Mouse (Mus musculus) skeletal muscle tissue, adult 2 months (tissue): ENCODE data around the gene Ckap5.

Experiments used
- DNase-seq: peaks from one replicate; pipeline ENCODE4 v3.0.0-alpha.2; 2012; ENCODE audit warnings: low read depth, low spot score

The Ckap5 gene

DNA sequence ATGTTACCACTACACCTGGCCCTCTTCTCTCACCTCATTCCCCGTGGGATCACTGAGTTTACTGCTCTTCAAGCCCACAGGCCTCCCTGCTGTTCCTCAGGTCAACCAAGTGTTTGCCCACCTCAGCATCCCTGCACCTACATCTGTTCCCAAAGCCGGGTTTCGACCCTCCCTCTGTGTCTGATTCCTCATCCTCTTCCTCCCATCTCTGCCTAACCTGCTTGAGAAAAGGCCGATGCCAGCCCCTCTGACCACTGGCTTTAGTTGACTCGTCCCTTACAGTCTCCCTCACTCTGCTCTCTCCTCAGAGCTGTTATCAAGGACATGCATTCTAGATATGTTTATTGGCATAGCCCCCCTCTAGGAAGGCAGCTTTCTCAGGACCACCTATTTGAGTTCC lies 100.9 kb downstream of the Ckap5 start:
- no peak for DNase-seq

DNA sequence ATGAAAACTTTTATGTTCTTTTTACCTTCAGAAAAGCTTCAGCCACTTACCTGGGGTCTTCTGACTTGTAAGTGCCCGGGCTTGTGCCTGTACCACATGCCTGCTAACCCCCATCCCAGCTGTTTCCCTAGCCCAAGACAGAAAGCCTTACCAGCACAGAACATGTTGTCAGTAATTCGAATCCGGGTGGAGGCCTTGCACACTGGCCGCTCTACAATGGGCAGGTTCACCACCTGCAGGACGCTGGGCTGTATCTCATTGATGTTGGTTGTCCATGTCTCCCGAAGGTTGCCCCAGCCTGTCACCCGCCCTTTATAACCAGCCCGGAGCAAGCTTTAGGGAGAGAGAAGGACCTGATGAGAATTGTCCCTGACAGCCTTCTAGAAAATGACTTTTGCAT lies 101.6 kb downstream of the Ckap5 start:
- no peak for DNase-seq

DNA sequence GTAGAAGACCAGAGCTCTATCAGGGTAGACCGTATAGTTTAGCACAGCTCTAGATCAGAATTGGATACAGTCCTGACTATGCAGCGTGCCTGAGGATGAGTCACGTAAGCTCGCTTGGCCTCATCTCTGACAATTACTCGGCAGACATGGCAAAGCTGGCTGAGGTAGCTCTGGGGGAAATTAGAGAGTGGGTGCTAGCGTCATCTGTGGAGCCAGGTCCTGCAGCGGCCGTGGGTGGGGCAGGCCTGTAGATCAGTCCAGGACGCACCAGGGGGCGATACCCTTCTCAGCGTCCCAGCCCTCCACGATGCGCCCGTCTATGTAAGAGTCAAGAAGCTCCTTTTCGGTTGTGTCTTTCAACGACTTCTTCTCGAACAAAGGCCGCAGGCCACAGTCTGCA lies 103.1 kb downstream of the Ckap5 start:
- DNase-seq = no peak

DNA sequence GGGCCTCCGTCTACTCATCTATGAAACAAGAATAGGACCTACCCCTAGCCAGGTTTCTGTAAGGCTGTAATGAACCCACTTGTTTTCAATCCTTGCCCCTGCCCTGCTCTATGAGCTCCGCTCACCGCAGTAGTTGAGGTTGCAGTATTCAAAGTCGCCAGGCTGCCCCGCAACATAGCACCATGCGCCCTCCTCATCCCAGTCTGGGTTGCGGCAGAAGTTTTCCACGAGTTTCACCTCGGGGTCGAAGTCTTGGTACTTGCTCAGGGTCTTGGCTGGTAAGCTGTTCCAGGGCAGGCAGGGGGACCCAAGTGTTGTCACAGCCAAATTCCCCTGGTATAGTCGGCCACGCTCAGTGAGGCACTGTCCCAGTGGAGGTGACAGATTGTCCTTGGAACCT lies 103.8 kb downstream of the Ckap5 start:
- no peak for DNase-seq

DNA sequence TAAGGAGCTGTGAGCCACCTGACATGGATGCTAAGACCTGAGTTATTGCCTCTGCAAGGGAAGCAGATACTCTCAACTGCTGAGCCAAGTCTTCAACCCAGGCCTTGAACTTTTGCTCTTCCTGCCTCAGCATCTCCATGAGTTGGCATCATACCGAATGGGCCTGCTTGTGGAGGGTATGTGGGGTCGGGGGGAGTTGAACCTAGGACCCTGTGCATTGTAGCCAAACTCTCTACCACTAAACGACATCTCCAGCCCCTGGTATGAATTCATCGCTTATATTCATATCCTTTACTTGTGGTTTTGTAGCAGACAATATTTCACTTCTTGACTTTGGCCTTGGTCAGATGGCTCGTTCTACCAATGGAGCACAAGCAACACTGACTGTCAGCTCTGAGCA lies 105.3 kb downstream of the Ckap5 start:
- DNase-seq = no peak

DNA sequence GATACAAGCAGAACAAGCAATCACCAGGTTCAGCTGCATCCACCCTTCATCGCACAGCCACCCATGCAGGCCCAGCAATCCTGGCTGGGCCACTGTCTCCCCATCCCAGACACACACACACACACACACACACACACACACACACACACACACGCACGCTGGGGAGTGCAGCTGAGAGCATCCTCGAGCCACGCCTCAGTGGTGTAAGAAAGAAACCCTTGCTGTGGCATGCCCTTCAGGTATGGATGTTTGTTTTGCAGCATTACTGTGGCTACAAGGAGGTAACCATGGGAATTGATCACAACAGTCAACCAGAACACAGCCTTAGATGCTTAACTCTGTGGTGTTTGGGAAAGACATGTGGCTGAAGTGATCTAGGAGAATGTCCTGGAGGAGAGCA lies 105.8 kb downstream of the Ckap5 start:
- DNase-seq = no peak

DNA sequence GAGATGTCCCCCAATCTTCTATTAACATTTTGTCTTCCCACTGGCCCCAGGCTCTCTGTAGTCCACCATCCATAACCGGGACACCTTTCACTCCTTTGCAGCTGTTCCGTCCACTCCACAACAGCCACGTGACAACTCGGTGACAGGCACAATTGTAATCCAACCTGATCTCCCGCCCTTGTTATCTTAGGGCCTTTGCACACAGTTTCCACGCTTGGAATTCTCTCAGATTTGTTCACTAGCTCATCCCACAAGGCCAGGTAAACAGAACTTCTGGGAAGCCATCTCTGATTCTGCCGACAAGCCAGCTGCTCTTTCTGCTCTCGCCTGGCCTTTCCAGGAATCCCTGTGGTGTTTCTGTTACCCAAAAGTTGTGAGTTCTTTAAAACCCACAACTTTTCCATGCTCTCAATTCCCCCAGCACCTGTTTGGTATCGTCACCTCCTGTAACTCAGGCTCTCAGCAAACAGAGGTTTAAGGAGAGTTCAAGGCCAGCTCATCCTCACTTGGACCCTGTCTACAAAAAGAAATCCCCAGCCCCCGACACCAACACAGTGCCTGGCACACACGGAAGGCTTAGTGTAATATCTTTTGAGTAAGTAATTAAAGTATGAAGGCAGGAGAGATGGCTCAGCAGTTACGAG lies 106.9 kb downstream of the Ckap5 start:
- no peak for DNase-seq

DNA sequence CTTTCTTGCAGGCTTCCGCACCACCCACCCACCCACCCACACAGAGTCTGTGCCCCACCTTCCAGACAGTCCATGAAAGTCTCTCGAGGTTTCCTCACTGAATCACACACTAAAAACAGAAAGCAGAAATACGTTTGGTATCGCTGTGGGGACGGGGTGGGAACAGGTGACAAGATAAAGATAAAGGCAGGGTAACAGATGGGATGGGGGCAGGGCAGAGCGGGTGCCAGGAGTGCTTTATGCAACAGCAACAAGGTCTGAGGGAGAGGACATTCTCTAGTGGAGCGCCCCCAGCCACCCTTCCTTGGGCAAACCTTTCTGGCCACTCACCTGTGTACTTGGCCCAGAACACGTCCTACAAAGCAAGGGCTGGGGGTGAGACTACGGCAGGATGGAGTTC lies 108.3 kb downstream of the Ckap5 start:
- DNase-seq = no peak

DNA sequence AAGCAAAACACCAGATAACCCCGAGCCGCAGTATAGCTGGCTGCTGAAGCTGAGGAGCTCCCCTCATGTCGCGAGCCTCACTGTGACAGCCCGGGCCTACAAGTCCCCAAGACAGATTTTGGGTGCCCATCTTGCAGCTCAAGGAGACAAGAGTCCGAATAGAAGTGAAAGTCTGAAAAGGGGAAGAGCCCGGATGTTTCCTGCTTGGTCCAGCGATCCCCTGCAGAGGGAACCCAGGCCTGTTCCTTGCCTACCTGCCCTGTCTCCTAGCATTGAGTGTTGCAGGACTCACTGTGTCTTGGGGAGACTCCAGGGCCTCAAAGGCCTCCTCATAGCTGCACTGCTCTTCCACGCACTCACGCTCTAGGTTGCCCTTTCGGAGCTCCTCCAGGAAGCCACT lies 108.9 kb downstream of the Ckap5 start:
- DNase-seq = no peak

DNA sequence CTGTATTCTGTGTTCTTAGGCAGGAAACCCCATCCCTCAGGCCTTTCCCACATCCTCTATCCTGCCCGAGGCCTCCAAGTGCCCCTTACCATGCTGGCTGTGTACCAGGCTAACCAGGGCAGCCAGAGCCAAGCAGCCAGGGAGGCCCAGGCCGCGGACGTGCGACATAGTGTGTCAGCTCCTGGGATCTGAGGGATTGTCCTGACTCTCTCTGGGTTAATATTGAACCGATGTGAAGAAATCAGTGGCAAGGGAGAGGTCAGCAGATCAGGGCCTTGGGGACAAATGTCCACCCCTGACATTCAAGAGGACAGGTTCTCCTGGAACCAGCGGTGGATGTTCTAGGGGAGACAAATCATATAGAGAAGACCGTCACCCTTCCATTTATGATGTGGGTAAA lies 109.7 kb downstream of the Ckap5 start, which contains the start of gene F2:
Gene F2 (minus strand): TSS at position 186 of the 400 bp plus-strand sequence.
- no peak for DNase-seq

DNA sequence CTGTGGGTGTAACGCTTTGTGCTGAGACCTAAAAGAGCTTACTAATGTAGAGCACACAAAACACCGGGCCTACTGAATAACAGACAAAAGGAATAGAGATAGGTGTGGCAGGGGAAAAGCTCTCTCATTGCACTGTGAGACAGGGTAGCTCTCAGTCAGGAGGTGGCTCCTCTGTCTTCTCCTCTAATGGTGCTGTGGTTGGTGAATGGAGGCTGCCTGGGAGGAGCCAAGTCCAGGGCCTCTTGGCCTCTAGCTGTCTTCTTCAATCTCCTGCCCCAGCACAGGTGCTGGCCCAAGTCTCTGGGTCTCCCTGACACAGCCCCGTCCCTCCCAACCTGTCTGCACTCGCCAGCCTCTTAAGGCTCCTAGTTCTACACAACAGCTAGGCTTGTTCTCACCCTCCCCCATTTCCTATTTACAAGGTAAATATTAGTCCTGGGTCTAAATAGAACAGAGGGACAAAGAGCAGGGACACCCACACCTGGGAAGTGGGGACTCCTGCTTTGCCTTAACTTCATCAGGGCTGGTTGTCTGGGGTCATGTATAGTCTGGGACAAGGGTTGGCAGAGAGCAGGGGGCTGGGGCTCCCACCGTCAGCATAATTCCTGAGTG lies 110.3 kb downstream of the Ckap5 start:
- DNase-seq = no peak

DNA sequence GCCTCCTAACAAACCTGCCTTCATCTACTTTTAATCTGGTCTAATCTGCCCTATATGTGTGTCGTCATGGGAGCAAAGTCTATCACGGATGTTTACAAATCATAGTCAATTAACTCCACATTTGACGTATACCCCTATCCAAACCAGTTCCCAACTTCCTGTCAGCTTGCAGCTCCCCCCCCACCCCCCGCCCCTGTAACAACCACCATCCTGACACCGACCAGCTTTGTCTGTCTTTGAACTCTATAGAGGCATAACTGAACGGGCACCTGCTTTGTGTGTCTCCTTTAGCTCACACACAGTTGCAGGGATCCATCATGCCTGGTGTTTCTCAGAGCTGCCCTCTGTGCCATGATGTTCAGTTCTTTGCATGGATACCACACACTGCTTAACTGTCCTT lies 112.4 kb downstream of the Ckap5 start:
- no peak for DNase-seq

DNA sequence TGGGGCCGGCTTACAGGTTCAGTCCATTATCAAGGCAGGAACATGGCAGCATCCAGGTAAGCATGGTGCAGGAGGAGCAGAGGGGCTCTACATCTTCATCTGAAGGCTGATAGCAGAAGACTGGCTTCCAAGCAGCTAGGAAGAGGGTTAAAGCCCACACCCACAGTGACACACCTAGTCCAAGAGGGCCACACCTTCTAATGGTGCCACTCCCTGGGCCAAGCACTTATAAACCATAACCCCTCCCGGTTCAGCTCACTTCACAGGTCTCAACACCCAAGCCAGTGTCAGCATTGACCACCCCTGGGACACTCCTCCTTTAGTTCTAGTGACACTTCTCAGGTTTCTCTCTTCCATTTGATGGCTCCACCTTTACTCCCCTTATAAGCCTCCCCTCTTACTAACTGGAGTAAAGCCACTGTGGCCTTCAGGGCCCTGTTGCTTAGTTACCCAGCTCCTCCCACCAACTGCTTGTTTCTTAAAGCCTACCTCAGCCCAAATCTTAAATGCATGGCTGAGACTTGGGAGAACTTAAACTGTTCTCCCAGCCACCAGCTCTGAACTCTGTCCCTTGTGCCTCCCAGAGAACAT lies 116.4 kb downstream of the Ckap5 start:
- no peak for DNase-seq

DNA sequence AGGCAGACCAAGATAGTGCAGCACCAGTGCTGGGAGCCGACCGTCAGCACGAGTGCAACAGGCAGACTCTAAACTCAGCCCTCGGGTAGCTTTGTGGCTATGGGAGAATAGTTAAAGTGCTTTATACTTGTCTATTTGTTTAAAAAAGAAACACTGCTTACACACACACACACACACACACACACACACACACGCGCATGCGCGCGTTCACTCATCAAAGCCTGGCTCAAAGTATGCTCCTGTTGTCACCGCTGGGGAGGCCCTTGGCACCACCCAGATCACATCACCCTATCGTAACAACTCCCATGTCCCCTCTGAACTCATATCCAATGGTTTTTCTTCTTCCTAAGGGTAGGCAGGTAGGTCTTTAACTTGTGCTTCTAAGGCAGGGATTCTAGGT lies 117.5 kb downstream of the Ckap5 start:
- DNase-seq = no peak

DNA sequence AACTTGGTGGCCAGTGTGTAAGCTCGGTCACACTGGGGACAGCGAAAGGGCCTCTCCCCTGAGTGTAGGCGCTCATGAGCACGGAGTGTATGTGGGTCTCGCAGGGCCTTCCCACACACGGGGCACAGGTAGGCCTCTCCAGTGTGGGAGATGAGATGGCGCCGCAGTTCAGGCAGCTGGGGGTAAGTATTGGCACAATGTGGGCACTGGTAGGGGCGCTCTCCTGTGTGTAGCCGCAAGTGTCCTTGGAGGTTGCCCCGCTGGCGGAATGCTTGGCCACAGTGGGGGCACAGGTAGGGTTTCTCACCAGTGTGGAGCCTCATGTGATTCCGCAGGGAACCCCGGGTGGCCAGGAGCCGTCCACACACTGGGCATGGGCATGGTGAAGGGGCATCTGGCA lies 118.8 kb downstream of the Ckap5 start:
- no peak for DNase-seq

DNA sequence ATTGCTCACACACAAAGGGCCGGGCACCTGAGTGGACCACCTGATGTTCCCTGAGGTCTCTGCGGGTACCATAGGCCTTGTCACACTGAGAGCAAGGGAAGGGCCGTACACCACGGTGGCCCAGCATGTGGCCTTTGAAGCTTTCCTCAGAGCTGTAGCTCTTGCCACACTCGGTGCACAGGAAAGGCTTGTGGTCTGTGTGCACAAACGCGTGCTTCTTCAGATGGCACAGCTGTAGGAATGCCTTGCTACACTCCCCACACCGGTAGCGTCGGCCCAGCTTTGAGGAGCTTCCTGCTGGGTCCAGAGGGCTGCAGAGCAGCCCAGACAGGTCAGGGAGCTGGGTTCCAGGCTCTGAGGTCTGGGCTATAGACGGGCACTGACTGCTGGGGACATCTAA lies 119.2 kb downstream of the Ckap5 start:
- DNase-seq = no peak

DNA sequence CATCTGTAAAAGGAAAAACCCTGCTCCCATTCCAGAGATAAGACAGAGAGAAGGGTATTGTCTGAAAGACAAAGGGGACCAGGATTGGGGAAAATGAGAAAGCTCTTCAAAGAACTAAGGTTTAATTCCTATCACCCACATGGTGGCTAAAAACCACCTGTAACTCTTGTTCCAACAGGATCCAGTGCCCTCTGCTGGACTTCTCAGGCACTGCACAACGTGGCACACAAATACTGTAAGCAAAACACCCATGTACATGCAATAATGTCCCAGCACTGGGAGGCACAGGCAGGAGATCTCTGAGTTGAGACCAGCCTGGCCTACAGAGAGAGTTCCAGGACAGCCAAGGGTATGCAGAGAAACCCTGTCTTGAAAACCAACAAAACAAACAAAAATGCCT lies 120.2 kb downstream of the Ckap5 start:
- DNase-seq = no peak

DNA sequence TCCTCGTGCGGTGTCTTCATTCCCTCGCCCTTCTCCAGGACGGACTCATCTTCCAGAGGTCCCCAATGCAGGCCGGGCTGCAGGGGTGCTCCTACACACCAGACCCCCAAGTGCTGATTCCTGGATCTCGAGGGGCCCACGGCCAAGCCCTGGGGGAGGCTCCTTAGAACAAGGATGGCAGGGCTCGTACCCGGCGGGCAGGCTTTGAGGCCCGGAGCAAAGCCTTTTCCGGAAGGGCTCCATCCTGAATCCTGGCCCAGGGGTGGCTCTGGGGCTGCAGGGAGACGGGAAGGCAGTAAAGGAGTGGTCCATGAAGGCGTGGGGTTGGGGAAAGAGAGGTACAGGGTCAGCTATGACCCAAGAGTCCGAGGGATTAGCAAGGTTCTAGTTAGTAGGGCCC lies 122.6 kb downstream of the Ckap5 start:
- DNase-seq = no peak

DNA sequence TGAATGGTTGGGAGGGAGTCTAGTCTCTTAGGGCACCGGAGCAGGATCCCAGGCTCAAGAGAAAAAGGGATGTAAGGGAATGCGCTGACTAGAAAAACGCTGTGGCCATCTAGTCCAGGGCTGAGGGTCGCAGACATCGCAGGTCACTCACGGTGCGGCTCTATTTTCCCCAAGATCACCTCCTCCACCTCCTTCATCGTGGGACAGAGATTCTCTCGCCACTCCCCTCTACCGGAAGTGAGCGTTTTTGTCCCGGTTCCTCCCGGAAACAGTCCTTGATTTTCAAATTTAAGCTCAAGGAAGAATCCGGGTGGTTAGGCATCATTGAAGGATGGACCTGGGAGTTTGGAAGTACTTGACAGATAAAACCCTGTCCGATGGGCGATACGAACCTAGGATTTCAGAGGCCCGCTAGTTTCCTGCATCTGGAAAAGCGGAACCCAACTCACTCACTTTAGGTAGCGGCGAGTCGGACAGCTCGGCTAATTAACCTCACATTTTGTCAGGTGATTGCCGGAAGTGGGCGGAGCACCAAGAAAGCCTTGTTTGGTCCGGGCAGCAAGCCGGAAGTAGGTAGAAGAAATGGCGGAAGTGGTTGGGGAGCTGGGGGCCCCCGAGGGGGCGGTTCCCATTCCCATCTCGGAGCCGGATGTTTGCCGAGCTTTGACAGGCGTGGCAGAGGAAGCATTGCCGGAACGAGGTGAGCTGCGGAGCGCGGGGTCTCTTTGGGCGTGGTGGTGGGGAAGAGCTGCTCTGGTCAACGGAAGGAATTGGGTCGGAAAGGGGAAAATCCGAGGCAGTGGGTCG lies 123.2 kb downstream of the Ckap5 start, which contains the start of the genes Zfp408 and Arhgap1:
Gene Zfp408 (minus strand): TSS at position 239 of the 807 bp plus-strand sequence.
Gene Arhgap1 (plus strand): TSS at position 308 of the 807 bp plus-strand sequence.
- peak; percentile 95 for DNase-seq

DNA sequence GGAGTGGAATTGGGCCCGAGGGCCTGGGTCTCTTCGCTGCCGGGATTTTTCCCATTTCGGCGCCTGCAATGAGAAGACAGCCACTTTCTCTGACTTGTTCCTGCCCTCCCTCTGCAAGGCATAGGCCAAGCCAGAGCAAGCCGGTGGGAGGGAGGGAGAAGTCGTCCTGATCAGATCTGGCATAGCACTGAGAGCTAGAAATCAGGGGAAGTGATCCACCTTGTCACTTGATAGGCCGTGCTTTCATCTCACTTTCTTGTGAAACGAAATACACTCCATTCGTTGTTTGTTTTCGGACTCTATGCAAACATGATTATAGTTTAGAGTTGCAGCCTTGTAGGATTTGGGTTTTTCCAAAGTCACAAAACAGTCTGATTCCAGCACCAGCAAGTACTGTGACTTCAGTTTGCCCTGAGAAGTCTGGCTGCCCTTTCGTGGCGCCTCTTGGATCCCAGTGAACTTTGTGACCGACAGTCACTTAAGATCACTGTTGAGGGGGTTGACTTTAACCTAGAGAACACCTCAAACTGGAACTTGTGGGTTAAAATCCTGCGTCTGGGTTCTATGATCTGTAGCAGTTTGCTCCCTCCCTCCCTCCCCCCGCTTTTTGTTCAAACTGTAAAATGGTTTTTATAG lies 123.9 kb downstream of the Ckap5 start:
- no peak for DNase-seq

DNA sequence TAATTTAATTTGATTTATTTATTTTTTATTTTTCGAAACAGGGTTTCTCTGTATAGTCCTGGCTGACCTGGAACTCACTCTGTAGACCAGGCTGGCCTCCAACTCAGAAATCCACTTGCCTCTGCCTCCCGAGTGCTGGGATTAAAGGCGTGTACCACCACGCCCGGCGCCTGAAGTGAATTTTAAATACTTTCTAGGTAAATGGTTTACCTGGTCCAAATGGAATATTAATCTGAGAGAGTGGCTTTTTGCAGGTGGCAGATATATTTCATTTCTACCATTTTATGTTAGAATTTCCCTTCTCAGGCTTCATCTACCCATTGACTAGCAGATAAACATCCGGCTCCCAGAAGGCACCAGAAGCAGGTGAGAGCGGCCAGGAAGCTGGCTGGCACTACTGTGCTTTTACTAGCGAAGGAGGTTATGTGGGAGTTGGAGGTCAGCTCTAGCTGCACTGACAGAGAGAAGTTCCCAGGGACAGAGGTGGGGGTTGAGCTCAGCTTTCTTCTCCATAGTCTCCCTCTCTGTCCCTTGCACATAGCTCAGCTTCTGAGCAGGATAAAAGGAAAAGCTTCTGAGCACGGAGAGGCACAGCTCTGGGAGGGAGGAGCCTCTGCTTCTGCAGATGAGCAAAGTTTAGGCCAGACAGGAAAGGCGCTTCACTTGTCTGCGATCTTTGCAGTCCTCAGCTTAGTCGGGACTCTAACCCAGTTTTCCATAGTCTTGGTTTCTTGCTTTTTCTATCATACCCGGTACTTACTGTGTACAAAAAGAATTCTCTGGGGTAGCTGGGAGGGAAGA lies 125.1 kb downstream of the Ckap5 start:
- DNase-seq = no peak
